Mouse (Mus musculus): Measurements from ENCODE around the gene Olfr332.
"Not testable (repeated sequence)": the region's sequence is repeated elsewhere in the genome, so short reads cannot be mapped to it uniquely, and the experiment has no call there.

Gene Olfr332

DNA sequence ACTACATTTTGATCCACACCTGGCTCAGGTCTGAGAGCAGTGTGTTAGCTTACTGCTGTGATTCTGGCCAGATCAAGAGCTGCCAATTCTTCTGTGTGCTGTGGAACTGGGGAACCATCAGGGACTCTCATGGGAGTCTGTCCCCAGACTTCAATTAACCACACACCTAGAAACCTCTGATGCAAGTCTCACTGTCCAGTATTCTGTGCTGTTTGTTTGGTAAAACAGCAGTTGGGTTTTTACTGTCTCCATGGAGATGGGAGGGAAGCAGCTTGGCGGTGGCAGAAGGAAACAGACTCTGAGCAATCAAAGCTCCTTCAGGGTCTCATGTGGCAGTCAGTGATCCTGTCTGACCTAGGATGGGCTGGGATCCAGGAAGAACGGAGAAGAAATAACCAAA, at the start of gene Olfr332:
Gene Olfr332 (minus strand): TSS at position 101 of the 400 bp plus-strand sequence.
- in situ Hi-C loops (cut with MboI; ENCODE audit: low sequenced_read_pairs) = no loop called here

DNA sequence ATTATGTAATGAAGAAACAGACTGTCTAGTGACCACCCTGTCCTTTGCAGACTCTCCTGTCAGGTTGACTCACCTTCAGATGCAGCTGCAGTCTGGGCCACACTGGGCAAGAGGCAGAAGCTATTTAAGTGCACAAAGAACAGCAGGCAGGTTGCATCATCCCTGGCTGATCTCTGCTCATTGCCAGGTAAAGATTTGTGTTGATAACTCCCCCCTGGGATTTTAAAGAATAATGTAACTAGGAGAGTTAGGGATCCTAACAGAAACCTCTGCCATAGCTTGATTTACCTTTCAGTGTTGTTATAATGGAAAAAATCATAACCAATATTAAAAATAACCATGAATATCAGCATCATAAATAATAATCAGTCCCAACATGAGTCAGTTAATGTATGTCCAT, 42.4 kb upstream of the Olfr332 start, which contains the start of gene Olfr330:
Gene Olfr330 (minus strand): TSS at position 101 of the 400 bp plus-strand sequence.
- in situ Hi-C loops (cut with MboI; ENCODE audit: low sequenced_read_pairs) = not testable (repeated sequence)

DNA sequence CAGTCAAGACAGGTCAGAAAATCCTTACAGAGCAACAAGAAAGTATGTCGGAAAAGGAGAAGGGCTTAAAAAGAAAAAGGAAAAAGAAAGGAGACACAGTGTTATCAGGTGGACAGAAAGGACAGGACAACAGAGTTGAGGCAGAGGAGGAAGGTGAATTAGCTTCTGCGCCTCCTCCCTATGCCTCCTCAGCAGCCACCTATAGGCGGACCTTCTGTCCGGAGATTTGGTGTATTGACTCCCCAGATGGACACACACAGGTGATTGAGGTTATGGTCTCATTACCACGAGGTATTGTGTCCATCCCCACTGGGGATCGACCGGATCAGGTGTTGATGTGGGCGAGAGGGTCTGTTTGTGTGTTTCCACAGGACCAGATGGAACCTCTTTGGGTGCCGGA, 27.4 kb upstream of the Olfr332 start:
- in situ Hi-C loops (cut with MboI; ENCODE audit: low sequenced_read_pairs) = not testable (repeated sequence)

DNA sequence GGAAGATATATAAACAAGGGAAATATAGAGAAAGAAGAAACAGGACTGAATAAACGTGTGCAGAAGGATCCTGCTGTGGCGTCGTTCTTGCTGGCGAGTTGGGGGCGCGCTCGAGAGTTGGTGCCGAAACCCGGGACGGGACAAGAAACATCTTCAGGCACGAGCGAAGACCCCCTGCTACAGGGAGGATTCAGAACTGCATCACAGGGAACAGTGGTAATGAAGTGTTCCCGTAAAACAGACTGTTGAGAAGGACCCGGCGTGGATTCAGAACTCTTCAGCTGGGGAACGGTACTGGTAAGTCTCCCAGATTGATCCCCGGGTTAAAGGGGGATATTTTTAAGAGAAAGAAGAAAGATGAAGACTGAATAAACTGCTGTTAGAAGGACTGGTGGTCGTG, 26.6 kb upstream of the Olfr332 start:
- in situ Hi-C loops (cut with MboI; ENCODE audit: low sequenced_read_pairs) = not testable (repeated sequence)

DNA sequence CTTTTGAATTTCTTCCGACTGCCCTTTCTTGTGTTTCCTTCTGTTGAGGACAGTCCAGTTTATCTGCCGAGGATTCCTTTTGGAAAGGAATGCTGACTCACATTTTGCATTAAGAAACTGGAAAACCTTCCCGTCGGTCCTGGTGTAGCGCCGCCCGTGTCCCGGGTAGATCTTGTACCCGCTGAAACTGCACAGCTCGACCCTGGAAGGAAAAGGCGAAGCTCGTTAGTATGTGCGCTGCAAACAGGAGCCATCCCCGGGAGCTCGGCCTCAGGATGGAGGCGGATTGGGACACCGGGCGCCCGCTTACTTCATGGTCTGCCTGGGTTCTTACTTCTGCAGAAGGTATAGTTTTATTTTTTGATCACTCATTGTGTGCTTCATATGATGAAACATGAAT, 16.7 kb upstream of the Olfr332 start:
- in situ Hi-C loops (cut with MboI; ENCODE audit: low sequenced_read_pairs) = not testable (repeated sequence)

DNA sequence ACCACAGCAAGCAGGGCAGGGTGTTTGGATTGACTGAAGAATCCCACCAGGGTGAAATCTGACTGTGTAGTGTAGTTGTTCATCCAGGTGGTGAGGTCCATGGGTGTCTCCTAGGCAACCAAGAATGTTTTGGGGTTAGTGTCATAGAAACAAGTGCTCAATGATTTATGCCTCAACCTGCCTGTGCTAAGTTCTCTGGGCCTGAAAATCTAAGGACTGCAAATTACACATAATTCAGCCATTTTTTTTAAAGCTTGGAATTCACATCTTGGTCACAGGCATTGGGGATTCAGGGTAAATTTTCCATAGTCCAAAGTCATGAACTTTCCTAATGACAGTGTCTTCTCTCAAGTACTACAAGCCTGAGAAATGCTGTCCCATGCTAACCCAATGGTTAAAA, 10.1 kb upstream of the Olfr332 start, which contains the start of gene Olfr331:
Gene Olfr331 (minus strand): TSS at position 101 of the 400 bp plus-strand sequence.
- in situ Hi-C loops (cut with MboI; ENCODE audit: low sequenced_read_pairs) = not testable (repeated sequence)

DNA sequence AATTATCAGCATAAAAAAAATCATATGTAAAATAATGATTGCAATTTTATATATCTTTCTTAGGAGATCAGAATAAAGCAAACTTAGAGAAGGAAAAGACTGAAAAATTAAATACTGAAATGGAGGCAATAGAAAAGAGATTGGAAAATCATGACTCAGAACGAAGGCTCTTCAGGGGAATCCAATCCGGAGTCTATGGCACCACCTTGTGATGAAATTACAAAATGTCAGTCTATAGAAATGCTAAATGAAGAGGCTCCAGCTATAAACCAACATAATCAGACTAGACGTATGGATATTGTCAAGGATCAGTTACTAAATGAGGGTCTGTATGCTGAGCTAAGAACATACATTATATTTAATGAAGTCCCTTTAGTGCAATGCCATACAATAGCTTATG, 6.9 kb upstream of the Olfr332 start:
- in situ Hi-C loops (cut with MboI; ENCODE audit: low sequenced_read_pairs) = no loop called here

DNA sequence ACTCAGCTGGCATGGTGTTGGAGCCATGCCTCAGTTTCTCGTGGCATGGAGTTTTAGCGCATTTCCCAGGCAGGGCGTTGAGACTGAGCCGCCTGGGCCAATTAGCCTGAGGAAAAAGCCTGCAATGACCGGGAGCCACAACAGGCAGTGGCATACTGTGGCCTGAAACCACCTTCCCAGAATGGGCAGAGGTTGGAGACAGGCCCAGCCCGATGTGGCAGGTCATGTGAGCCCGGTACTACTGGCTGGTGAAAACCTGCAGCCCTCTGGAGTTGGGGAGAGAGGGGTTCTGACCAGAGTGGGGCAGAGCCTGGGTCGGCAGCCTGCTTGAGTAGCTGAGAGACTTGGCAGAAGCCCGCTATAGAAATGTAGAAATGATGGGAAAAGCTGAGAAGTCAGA, 6.4 kb upstream of the Olfr332 start:
- in situ Hi-C loops (cut with MboI; ENCODE audit: low sequenced_read_pairs) = no loop called here

DNA sequence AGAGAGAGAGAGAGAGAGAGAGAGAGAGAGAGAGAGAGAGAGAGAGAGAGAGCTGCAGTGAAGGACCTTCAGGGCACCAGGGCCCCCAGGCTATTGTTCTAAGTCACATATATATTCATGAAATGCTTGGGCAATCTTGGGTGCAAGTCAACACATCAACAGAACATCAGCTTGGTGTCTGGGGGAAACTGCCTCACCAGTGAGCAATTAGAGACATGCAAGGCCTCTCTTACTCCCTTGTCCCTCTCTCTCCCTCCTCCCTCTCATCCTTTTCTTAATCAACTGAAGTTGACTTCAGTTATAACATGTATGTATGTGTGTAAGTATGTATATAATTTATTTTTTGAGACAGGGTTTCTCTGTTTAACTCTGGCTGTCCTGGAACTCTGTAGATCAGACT, 30.2 kb downstream of the Olfr332 start, which contains the start of gene Olfr30:
Gene Olfr30 (minus strand): TSS at position 101 of the 400 bp plus-strand sequence.
- in situ Hi-C loops (cut with MboI; ENCODE audit: low sequenced_read_pairs) = no loop called here

DNA sequence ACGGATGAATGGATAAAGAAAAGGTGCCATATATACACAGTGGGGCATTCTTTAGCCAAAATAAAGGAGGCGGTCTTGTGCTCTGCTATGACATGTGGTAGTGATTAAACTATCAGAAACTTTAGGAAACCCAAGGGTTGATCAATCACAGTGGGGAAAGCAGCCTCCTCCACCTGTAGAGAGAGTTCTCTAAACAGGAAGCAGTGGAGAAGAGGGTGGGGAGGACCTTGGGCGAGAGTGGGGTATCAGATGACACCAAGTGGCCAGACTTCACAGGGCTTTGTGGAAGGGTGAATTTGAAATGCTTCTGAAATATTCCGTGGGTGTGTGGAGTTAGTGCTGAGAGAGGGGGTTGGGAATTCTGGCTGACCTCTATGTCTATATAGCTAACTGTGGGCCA, 38.8 kb downstream of the Olfr332 start:
- in situ Hi-C loops (cut with MboI; ENCODE audit: low sequenced_read_pairs) = no loop called here

DNA sequence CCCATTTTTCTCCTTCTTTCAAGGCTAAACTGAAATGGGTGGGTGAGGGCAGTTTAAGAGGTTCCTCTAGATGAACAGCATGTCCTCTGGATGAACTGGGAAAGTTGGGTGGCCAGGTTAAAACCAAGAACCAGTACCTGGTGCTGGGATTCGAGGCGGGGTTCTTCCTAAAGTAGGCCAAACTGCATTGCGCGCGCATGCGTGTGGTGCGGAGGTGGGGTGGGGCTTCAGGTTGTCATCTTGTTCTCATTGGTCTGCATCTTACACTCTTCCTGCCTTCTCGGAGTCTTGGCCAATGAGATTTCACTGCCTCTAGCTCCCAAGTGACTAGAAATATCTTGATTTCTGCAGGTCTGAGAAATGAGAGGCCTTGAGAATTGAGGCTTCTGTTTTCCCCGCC, 39.6 kb downstream of the Olfr332 start, which contains the start of gene Lypd9:
Gene Lypd9 (minus strand): TSS at position 165 of the 400 bp plus-strand sequence.
- in situ Hi-C loops (cut with MboI; ENCODE audit: low sequenced_read_pairs) = no loop called here
